Mouse (Mus musculus): Measurements from ENCODE around the gene Syngr2.

DNA sequence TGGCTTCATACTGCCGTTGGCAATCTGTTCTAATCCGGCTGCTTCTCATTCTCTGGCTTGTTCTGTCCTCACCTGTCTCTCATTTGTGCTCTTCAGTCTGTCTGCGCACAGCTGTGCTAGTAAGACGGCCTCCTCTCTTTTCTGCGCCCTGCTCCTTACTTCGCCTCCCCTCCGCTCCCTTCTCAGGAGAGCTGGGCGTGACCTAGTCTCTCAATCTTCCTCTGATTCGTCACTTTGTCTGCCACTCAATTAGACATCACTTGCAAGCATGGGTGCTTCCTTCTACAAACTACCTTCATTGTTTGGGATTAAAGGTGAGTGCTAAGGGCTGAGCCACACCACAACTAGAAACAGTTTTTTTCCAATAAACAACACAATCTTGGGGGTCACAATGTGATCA is 44.8 kb downstream of the Syngr2 start:
- TF ChIP-seq CTCF (IDR thresholded peaks at IDR 0.05; ENCODE audit: low read depth) (no peak), EP300 (IDR thresholded peaks at IDR 0.05; ENCODE audit: low read depth) (no peak)
